Mouse (Mus musculus) heart, adult 11 months (tissue): Measurements from ENCODE around the gene Pnpla2.
A peak's percentile ranks its signal among the peaks of the same experiment; 100 is the strongest.

ENCODE experiments used
- DNase-seq: peaks from one replicate; pipeline ENCODE4 v3.0.0; 2022

Pnpla2 gene

GRCm38 (mm10) chr7:141468522-141469211 is 13.7 kb downstream of the Pnpla2 start:
- peak; percentile 99 for DNase-seq

DNA sequence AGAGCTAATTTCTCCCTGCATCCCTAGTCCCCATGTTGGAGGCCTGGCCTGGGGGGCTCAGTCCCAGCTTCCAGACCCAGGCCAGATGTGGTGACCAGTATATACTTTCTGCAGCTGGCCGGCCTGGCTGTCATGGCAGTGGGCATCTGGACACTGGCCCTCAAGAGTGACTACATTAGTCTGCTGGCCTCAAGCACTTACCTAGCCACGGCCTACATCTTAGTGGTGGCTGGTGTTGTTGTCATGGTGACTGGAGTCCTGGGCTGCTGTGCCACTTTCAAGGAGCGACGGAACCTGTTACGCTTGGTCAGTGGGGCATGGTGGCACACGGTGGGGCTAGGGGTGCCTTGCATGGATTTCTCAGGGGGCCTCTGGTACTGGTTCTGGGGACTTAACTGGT is 14.4 kb downstream of the Pnpla2 start:
- DNase-seq = peak; percentile 96

DNA sequence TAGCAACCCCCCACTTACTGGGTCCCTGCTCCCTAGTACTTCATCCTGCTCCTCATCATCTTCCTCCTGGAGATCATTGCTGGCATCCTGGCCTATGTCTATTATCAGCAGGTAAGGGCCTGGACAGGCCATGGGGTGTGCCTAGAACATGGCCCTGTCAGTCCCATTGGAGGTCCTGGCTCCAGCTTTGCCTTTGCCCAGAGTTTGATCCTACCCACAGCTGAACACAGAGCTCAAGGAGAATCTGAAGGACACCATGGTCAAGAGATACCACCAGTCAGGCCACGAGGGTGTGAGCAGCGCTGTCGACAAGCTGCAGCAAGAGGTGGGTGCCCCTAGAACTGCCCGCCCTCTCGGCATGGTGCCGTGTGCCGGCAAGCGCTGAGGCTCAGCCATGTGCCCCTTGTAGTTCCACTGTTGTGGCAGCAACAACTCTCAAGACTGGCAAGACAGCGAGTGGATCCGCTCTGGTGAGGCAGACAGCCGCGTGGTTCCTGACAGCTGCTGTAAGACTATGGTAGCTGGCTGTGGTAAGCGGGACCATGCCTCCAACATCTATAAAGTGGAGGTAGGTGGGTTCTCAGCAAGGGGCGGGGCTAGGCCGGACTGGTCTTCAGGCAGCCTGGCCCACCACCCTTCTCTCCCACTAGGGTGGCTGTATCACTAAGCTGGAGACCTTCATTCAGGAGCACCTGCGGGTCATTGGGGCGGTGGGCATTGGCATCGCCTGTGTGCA is 15.1 kb downstream of the Pnpla2 start:
- peak; percentile 96 for DNase-seq

- DNase-seq = no peak
Observed at GRCm38 (mm10) chr7:141470637-141470944, 15.6 kb downstream of the Pnpla2 start.

GRCm38 (mm10) chr7:141471236-141471635 is 16.2 kb downstream of the Pnpla2 start:
- no peak for DNase-seq

- DNase-seq = no peak
Observed at GRCm38 (mm10) chr7:141472226-141472625, 17.2 kb downstream of the Pnpla2 start.

GRCm38 (mm10) chr7:141472763-141473162 is 17.8 kb downstream of the Pnpla2 start:
- DNase-seq = no peak

DNA sequence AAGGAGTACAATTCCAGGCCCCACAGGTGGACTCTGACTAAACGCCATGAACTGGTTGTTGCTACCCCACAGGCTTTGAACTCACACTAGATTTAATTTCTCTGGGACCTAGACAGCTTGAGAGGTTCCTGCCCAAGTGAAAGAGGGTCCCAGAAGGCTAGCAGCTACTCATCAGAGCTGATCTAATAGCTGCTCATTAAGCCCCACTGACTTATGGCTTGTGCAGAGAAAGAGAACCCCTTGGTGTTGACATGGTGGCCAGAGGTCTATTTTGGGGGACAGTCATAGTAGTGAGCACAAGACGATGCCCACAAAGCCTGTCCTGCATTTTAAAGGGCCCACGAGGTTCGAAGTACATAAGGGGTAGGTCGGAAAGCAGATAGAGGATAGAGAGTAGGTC is 19.2 kb downstream of the Pnpla2 start:
- DNase-seq = peak; percentile 90

DNA sequence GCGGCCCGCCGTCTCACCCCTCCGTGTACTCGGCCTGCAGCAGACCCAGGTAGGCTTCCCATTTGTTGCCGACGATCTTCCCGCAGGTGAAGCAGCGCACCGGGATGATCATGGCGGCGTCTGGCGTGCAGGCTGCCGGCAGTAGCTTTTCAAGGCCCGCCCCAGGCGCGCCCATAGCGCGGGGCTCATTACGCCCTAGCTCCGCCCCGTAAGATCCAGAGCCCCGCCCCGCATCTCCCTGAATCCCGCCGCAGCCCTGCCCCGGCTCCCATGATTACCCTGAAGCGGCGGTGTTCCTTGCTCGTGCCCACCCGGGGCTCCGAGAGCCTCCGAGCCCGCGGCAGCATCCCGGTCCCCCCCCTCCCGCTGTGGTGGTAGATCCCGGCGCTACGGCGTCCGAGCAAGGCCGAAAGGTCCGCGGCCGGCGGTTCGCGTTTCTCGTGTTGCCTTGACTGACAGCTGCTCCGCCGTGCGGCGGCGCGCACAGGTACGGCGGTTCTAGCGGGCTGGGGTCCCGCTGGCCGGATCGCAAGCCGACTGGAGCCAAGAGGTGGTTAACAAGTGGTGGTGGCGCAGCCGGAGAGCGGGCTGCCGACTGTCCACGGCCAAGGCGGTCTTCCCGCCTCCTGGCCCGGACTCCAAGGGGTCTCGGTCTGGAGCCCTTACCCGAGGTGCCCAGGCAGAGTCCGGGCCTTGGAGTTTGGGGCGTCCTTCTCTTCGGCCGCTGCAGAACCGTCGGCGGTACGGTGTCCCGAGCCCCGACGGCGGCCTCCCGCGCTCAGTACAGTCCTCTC is 20.2 kb downstream of the Pnpla2 start, which contains the start of the genes Polr2l and Tspan4:
Gene Polr2l, minus strand, starts transcription at position 122 of the 794 bp plus-strand sequence.
Gene Tspan4, plus strand, starts transcription at position 230 of the 794 bp plus-strand sequence.
- peak; percentile 99 for DNase-seq

GRCm38 (mm10) chr7:141475805-141476158 is 20.8 kb downstream of the Pnpla2 start:
- no peak for DNase-seq

DNA sequence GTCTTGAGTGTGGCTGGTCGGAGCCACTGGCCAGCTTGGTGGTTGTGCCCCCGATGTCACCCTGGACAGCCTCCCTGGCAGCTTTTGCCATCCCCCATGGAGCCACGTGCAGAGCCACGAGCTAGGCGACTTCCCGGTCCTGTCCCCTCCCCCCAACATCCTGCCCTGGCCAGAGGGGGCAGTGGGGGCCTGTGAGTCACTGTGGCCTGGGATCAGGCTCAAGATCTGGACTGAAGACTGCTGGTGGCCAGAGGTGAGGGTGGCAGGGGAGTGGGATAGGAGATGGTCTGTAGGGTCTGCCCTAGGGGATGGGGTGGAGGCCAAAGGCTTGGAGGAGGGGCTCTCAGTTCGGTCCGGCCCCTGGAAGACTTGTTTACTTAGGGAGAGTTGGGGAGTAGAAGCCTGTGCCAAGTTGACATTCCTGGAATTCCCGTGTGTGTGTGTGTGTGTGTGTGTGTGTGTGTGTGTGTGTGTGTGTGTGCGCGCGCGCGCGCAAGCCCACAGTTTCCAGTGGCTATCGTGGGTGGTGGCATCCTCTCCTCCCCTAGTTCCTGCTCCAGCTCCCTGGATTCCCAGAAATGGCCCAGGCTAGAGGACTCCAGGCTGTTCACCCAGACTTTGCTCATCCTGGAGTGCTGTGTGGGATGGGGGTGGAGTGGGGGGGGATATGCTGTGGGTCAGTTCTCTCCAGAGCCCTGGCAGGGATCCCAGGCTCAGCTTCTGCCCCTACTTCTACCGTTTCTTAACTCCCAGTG is 21.4 kb downstream of the Pnpla2 start:
- DNase-seq = peak; percentile 100

GRCm38 (mm10) chr7:141476981-141477370 is 22.0 kb downstream of the Pnpla2 start:
- peak; percentile 98 for DNase-seq

DNA sequence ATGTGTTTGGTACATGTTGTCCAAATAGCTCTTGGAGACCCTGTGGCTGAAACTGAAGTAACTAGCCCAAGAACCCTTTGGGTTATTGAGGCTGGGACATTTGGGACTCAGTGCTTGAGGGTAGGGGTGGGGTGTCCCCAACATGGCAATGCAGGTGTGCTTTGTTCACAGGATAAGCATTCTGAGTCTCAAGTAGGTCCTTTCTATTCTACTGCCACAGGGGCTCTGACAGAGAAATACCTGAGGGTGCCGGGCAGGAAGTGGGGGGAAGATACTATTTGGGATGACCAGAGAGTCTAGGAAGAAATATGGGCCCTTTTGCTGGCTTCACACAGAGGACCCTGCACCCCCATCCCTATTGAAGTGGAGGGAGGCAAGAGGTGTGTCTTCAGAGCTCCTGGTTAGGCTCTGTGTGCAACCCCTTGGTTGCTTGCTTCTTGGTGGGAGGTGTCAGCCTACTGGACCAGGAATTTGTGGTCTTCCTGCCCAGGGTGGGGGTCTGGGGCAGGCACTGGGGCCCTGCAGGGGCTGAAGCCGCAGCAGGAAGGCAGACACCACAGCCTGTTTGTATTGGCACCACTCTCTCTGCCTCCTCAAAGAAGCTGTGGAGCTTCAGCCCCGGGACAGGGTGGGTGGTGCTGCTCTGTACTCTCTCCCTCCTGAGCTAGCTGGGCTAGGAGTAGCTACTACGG is 22.7 kb downstream of the Pnpla2 start:
- DNase-seq = peak; percentile 95

DNA sequence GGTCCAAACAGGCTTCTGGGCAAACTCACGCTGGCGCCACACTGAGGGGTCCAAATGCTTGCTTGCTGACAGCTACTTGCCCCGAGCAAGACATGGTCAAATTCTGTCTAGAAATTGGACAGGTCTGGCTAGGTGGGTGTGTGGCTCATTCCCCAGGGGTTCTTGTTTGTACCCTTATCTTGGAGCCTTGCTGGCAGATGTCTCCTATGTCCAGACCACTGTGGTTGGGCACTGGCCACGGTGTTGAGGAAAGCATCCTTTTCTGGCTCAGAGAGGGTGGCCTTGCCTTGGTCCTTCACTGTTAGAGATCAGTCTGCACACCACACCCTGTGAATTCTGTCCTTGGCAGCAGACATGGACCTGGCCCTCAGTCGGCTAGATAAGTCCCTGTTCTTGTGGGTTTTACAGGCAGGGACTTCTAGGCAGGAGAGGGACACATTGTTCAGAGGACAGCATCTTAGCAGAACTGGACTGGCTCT is 23.3 kb downstream of the Pnpla2 start:
- DNase-seq = peak; percentile 97

DNA sequence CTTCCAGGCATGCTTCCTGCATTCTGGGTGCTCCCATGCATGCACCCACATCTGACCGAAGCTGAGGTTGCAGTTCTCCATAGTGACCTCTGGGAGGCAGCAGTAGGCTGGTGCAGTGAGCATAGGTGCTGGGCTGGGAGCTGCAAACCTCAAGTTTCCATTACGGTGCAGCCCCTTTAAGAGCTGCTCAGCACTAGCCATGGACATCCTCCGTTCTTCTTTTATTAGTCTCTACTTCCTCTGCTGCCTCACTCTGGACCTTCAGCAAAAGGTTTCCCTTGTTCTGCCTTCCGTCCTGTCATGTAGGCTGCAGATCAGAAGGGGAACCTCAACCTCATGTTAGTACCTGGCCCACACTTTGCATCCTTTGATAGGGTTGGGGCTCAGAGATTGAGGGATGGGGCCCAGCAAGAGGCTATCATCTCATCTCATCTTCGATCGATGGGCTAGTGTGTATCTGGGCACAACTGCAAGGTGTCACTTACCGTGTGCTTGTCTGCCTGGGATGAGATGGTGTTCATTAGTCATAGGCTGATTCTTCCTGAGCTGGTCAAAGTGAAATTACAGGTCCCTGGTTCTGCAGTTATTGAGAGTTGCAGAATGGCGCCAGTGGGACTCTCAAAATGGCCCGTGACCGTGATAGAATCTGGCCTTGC is 26.0 kb downstream of the Pnpla2 start:
- peak; percentile 98 for DNase-seq

GRCm38 (mm10) chr7:141481498-141482401 is 26.8 kb downstream of the Pnpla2 start:
- DNase-seq = peak; percentile 95

DNA sequence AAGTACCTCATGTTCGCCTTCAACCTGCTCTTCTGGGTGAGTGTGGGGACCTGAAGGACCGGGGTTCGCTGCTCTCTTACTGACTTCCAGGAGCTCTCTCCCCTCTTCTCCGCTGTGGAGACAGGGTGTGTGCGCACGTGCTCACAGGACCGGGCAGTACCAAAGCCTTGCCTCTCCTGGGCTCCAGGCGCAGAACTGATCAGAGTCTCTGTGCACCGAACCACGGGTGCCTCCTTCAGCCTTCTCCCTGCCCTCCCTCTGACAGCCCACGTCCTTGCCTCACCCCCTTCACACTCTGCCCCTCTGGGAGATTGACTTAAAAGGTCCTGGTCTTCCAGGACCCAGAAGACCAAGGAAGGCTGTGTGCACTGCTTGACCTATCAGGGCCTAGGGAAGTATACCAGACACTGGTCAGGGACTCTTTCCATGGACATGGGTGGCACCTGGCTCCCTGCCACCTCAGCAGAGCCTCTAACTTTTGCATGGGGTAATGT is 27.6 kb downstream of the Pnpla2 start:
- DNase-seq = no peak

GRCm38 (mm10) chr7:141483114-141483653 is 28.2 kb downstream of the Pnpla2 start:
- DNase-seq = no peak

DNA sequence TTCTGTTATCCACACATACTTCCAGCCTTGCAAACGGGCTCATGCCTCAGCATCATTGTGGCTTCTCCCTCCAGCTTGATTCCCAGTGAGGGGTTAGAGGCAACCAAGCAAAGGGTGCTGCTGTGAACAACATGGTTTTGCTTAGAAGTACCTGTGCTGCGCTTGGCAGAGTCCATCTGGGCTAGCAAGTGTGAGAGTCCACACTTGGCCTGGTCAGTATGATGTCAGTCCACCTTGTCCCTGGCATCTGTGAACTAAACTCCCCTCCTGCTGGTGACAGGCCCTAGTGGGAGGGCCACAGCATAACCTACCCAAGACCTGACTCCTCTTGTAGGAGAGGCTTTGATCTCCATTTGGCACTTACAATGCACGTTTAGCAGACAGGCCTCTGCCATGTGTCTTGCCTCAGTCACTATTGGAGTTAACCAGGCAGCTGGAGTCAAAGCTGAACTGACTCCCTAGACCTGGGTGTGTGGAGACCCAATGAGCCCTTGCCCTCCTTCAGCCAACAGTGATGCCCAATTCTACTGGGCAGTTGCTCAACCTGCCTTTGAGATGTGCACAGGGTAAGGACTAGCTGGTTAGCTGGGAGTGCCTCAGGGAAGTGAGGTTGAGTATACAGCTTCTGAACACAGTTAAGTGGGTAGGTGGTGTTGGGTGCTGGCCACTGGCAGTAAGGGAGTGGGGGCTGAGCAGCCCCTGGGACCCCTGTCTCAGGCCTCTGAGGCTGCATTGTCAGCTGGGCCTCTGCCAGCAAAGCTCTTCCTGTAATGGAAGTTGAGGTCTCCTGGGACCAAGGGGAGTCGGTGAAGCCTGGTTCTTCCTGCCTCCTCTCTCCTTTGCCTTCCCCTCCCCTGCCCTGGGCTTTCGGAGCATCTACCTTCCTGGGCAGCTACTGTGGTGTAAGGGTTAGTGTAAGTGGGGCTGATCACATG is 29.5 kb downstream of the Pnpla2 start:
- peak; percentile 96 for DNase-seq
